Mouse (Mus musculus): ENCODE results near the gene Scamp3.
"Not testable (repeated sequence)": the region's sequence is repeated elsewhere in the genome, so short reads cannot be mapped to it uniquely, and the experiment has no call there.

Gene Scamp3

GRCm38 (mm10) chr3:89195979-89196877 lies 19.0 kb downstream of the Scamp3 start:
- DNase-seq (ENCODE audit: extremely low spot score, low read depth, low spot score): no peak

- DNase-seq (ENCODE audit: extremely low spot score, low read depth, low spot score): no peak
Measured at GRCm38 (mm10) chr3:89199839-89200238, 22.6 kb downstream of the Scamp3 start.

GRCm38 (mm10) chr3:89202253-89203141 lies 25.2 kb downstream of the Scamp3 start, which contains the start of gene Gba:
Gene Gba, plus strand, starts transcription at chr3:89202928.
- DNase-seq (ENCODE audit: extremely low spot score, low read depth, low spot score): peak; percentile 89

- DNase-seq (ENCODE audit: extremely low spot score, low read depth, low spot score): no peak
Measured at GRCm38 (mm10) chr3:89203142-89203514, 25.9 kb downstream of the Scamp3 start.

- no peak for DNase-seq (ENCODE audit: extremely low spot score, low read depth, low spot score)
Measured at GRCm38 (mm10) chr3:89206079-89206478, 28.8 kb downstream of the Scamp3 start.

GRCm38 (mm10) chr3:89206695-89207094 lies 29.4 kb downstream of the Scamp3 start:
- DNase-seq (ENCODE audit: extremely low spot score, low read depth, low spot score): no peak

- no peak for DNase-seq (ENCODE audit: extremely low spot score, low read depth, low spot score)
Measured at GRCm38 (mm10) chr3:89208075-89208657, 30.9 kb downstream of the Scamp3 start.

GRCm38 (mm10) chr3:89208736-89209135 lies 31.5 kb downstream of the Scamp3 start:
- DNase-seq (ENCODE audit: extremely low spot score, low read depth, low spot score): no peak

- no peak for DNase-seq (ENCODE audit: extremely low spot score, low read depth, low spot score)
Measured at GRCm38 (mm10) chr3:89209731-89210130, 32.5 kb downstream of the Scamp3 start.

- DNase-seq (ENCODE audit: extremely low spot score, low read depth, low spot score): no peak
Measured at GRCm38 (mm10) chr3:89210162-89210561, 32.9 kb downstream of the Scamp3 start.

GRCm38 (mm10) chr3:89210731-89211130 lies 33.5 kb downstream of the Scamp3 start:
- DNase-seq (ENCODE audit: extremely low spot score, low read depth, low spot score): no peak

- DNase-seq (ENCODE audit: extremely low spot score, low read depth, low spot score): no peak
Measured at GRCm38 (mm10) chr3:89213803-89214530, 36.7 kb downstream of the Scamp3 start.

GRCm38 (mm10) chr3:89214681-89215411 lies 37.6 kb downstream of the Scamp3 start, which contains the start of gene Thbs3:
Gene Thbs3, plus strand, starts transcription at chr3:89215180.
- no peak for DNase-seq (ENCODE audit: extremely low spot score, low read depth, low spot score)

GRCm38 (mm10) chr3:89215853-89216252 lies 38.6 kb downstream of the Scamp3 start:
- no peak for DNase-seq (ENCODE audit: extremely low spot score, low read depth, low spot score)

- DNase-seq (ENCODE audit: extremely low spot score, low read depth, low spot score): not testable (repeated sequence)
Measured at GRCm38 (mm10) chr3:89216407-89216806, 39.1 kb downstream of the Scamp3 start.

- no peak for DNase-seq (ENCODE audit: extremely low spot score, low read depth, low spot score)
Measured at GRCm38 (mm10) chr3:89218271-89218670, 41.0 kb downstream of the Scamp3 start.

GRCm38 (mm10) chr3:89219546-89219945 lies 42.3 kb downstream of the Scamp3 start:
- no peak for DNase-seq (ENCODE audit: extremely low spot score, low read depth, low spot score)

GRCm38 (mm10) chr3:89221167-89221566 lies 43.9 kb downstream of the Scamp3 start:
- DNase-seq (ENCODE audit: extremely low spot score, low read depth, low spot score): no peak

GRCm38 (mm10) chr3:89224796-89225195 lies 47.5 kb downstream of the Scamp3 start:
- DNase-seq (ENCODE audit: extremely low spot score, low read depth, low spot score): no peak

GRCm38 (mm10) chr3:89225321-89225815 lies 48.1 kb downstream of the Scamp3 start:
- DNase-seq (ENCODE audit: extremely low spot score, low read depth, low spot score): no peak
